Mouse (Mus musculus) myocyte (in vitro differentiated cells): ENCODE measurements around the gene Ap1m2. TPM values are rescaled to one million over a fixed set of nuclear protein-coding genes. Genes with fewer than 3 reads are reported as not detected.

Experiments used
- H3K27me3 ChIP-seq: one replicate; pipeline ENCODE4 v1.6.1; 2011; ENCODE audit not compliant: control insufficient read depth, insufficient read depth, insufficient read length
- H3K36me3 ChIP-seq: one replicate; pipeline ENCODE4 v1.6.1; 2011; ENCODE audit not compliant: control insufficient read depth, insufficient read depth
- H3K4me2 ChIP-seq: one replicate; pipeline ENCODE4 v1.6.1; 2011; ENCODE audit warnings: low read depth, control low read depth
- H3K4me3 ChIP-seq: one replicate; pipeline ENCODE4 v1.5.1; 2011; ENCODE audit warnings: mild to moderate bottlenecking, control low read depth, moderate library complexity
- H3K79me2 ChIP-seq: one replicate; pipeline ENCODE4 v1.6.1; 2011; ENCODE audit not compliant: control insufficient read depth, insufficient read depth
- H3ac ChIP-seq: one replicate; pipeline ENCODE4 v1.6.1; 2011; ENCODE audit not compliant: control insufficient read depth, insufficient read length
- CEBPB ChIP-seq: IDR thresholded peaks from 2 replicates; pipeline ENCODE4 v1.6.1; 2011; ENCODE audit warnings: mild to moderate bottlenecking, moderate library complexity; ENCODE audit not compliant: poor library complexity, insufficient read depth, severe bottlenecking
- E2F4 ChIP-seq: IDR thresholded peaks from one replicate; pipeline ENCODE4 v1.6.1; 2011; ENCODE audit warnings: mild to moderate bottlenecking, control low read depth, moderate library complexity; ENCODE audit not compliant: insufficient read depth
- MAX ChIP-seq: IDR thresholded peaks from one replicate; pipeline ENCODE4 v1.6.1; 2011; ENCODE audit warnings: low read depth, mild to moderate bottlenecking, control low read depth
- MYOD1 ChIP-seq, 3 experiments: IDR thresholded peaks; one replicate each; pipeline ENCODE4 v1.6.1; 2011; ENCODE audit warnings: control low read depth in 2 of 3, low read depth in 2 of 3, mild to moderate bottlenecking in 2 of 3, moderate library complexity in 1 of 3; ENCODE audit not compliant: insufficient read length in 2 of 3, control insufficient read depth in 1 of 3
- MYOG ChIP-seq, 3 experiments: IDR thresholded peaks; one replicate each; pipeline ENCODE4 v1.6.1; 2011; ENCODE audit warnings: control low read depth in 2 of 3, low read depth in 2 of 3, mild to moderate bottlenecking in 2 of 3; ENCODE audit not compliant: insufficient read length in 2 of 3, control insufficient read depth in 1 of 3, insufficient read depth in 1 of 3
- POLR2A ChIP-seq: IDR thresholded peaks from one replicate; pipeline ENCODE4 v1.6.1; 2011; ENCODE audit warnings: low read depth, mild to moderate bottlenecking, control low read depth, moderate library complexity; ENCODE audit not compliant: insufficient read length
- POLR2AphosphoS2 ChIP-seq: IDR thresholded peaks from one replicate; pipeline ENCODE4 v1.6.1; 2011; ENCODE audit warnings: low read depth, control low read depth; ENCODE audit not compliant: insufficient read length
- REST ChIP-seq: IDR thresholded peaks from one replicate; pipeline ENCODE4 v1.6.1; 2011; ENCODE audit warnings: mild to moderate bottlenecking, control low read depth, moderate library complexity; ENCODE audit not compliant: insufficient read depth, insufficient read length
- SRF ChIP-seq: IDR thresholded peaks from one replicate; pipeline ENCODE4 v1.6.1; 2011; ENCODE audit warnings: low read depth; ENCODE audit not compliant: control insufficient read depth, insufficient read length
- TCF12 ChIP-seq: IDR thresholded peaks from one replicate; pipeline ENCODE4 v1.6.1; 2011; ENCODE audit warnings: mild to moderate bottlenecking, control low read depth; ENCODE audit not compliant: poor library complexity, insufficient read depth, severe bottlenecking
- TCF3 ChIP-seq: IDR thresholded peaks from one replicate; pipeline ENCODE4 v1.6.1; 2011; ENCODE audit warnings: low read depth, control low read depth; ENCODE audit not compliant: insufficient read length
- USF1 ChIP-seq: IDR thresholded peaks from one replicate; pipeline ENCODE4 v1.6.1; 2011; ENCODE audit warnings: low read depth, mild to moderate bottlenecking, control low read depth, moderate library complexity
- polyA plus RNA-seq: library from polyadenylated mRNA; unstranded; fragments of >200 nt; fragmentation: generic; extraction: Trizol; gene quantifications from one replicate; pipeline ENCODE4 v1.2.1, GENCODE M21; 2012; ENCODE audit warnings: missing spikeins

Gene Ap1m2
- polyA plus RNA-seq, 1 experiment = not detected

- peak overlapping the region; percentile 61 for H3K4me2 ChIP-seq
- no peaks in the 10 kb centered on the region for H3K27me3 ChIP-seq
- H3K79me2 ChIP-seq = peaks cover 31% of the 10 kb centered on the region
- TF ChIP-seq MYOD1 (IDR thresholded peaks at IDR 0.05; ENCODE audit: control insufficient read depth in 1 of 3, insufficient read length in 2 of 3, low read depth in 2 of 3) (no peak), USF1 (no peak)
- H3K4me3 ChIP-seq = no peak overlapping the region
- H3K36me3 ChIP-seq = no peaks in the 10 kb centered on the region
- H3ac ChIP-seq = no peak overlapping the region
Measured at GRCm38 (mm10) chr9:21331365-21332140, 19.4 kb upstream of the Ap1m2 start.

DNA sequence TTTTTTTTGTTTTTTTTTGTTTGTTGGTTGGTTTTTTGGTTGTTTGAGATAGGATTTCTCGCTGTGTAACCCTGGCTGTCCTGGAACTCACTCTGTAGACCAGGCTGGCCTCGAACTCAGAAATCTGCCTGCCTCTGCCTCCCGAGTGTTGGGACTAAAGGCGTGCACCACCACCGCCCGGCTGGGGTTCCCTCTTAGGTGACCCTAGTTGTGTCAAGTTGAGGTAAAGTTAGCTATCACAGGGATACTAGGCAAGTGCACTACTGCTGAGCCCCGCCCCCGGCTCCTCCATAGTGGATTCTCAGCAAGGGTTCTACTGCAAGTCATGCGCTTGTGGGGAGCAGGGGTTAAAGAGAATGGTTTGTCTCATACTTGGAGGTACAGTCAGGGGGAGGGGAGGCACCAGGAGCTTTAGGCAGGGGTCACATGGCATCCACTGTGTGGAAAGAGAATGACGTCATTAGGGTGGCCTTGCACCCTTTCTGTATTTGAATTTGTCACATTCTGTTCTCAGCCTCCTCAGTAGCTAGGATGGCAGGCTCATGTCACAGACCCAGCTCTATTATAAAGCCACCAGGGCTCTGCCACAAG is 17.7 kb upstream of the Ap1m2 start:
- peak overlapping the region; percentile 12 for H3K4me2 ChIP-seq
- no peak for TF ChIP-seq MYOD1 (IDR thresholded peaks at IDR 0.05; ENCODE audit: control insufficient read depth in 1 of 3, insufficient read length in 2 of 3, low read depth in 2 of 3)
- no peak for TF ChIP-seq SRF
- no peak for TF ChIP-seq MYOG (IDR thresholded peaks at IDR 0.05; ENCODE audit: control insufficient read depth in 1 of 3, insufficient read depth in 1 of 3, insufficient read length in 2 of 3, low read depth in 2 of 3)
- no peak for TF ChIP-seq REST
- no peak for TF ChIP-seq POLR2A
- no peak for TF ChIP-seq POLR2AphosphoS2
- TF ChIP-seq USF1 = no peak
- TF ChIP-seq TCF3 = no peak
- TF ChIP-seq CEBPB = no peak
- TF ChIP-seq TCF12 = no peak
- no peak for TF ChIP-seq MAX
- no peak for TF ChIP-seq E2F4
- H3K36me3 ChIP-seq = no peaks in the 10 kb centered on the region
- no peaks in the 10 kb centered on the region for H3K27me3 ChIP-seq
- peaks cover 38% of the 10 kb centered on the region for H3K79me2 ChIP-seq
- no peak overlapping the region for H3K4me3 ChIP-seq
- H3ac ChIP-seq = no peak overlapping the region

GRCm38 (mm10) chr9:21329041-21329440 is 16.9 kb upstream of the Ap1m2 start:
- no peaks in the 10 kb centered on the region for H3K27me3 ChIP-seq
- TF ChIP-seq CEBPB (no peak), E2F4 (no peak), TCF12 (no peak), TCF3 (no peak), POLR2A (no peak), REST (no peak), MYOG (IDR thresholded peaks at IDR 0.05; ENCODE audit: control insufficient read depth in 1 of 3, insufficient read depth in 1 of 3, insufficient read length in 2 of 3, low read depth in 2 of 3) (no peak), MAX (no peak), MYOD1 (IDR thresholded peaks at IDR 0.05; ENCODE audit: control insufficient read depth in 1 of 3, insufficient read length in 2 of 3, low read depth in 2 of 3) (no peak), SRF (no peak), USF1 (no peak), POLR2AphosphoS2 (no peak)
- peaks cover 46% of the 10 kb centered on the region for H3K79me2 ChIP-seq
- no peaks in the 10 kb centered on the region for H3K36me3 ChIP-seq
- no peak overlapping the region for H3K4me3 ChIP-seq
- no peak overlapping the region for H3ac ChIP-seq
- no peak overlapping the region for H3K4me2 ChIP-seq

DNA sequence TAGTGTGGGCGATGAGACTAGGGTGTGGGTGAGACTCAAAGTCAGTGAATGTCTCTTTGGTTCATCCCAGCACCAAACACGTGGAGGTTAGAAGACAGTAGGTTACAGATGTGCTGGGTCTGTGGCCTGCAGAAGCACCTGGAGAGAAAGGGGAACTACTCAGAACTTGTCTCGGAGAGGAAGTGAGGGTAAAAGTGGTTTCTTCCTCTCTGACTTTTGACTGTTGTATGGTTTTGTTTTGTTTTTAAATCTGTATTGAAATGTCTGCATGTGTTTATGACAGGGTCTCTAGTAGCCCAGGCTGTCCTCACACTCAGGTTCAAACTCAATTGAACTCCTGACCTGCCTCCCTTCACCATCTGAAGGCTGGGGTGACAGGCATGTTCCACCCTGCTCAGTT is 15.9 kb upstream of the Ap1m2 start:
- Histone ChIP-seq H3K27me3 (no peaks in the 10 kb centered on the region), H3K36me3 (no peaks in the 10 kb centered on the region), H3K4me3 (no peak overlapping the region), H3K79me2 (peaks cover 56% of the 10 kb centered on the region), H3K4me2 (no peak overlapping the region), H3ac (no peak overlapping the region)
- TF ChIP-seq E2F4 (no peak), USF1 (no peak), TCF3 (no peak), TCF12 (no peak), MAX (no peak), POLR2A (no peak), MYOD1 (IDR thresholded peaks at IDR 0.05; ENCODE audit: control insufficient read depth in 1 of 3, insufficient read length in 2 of 3, low read depth in 2 of 3) (no peak), REST (no peak), SRF (no peak), MYOG (IDR thresholded peaks at IDR 0.05; ENCODE audit: control insufficient read depth in 1 of 3, insufficient read depth in 1 of 3, insufficient read length in 2 of 3, low read depth in 2 of 3) (no peak), CEBPB (no peak), POLR2AphosphoS2 (no peak)

DNA sequence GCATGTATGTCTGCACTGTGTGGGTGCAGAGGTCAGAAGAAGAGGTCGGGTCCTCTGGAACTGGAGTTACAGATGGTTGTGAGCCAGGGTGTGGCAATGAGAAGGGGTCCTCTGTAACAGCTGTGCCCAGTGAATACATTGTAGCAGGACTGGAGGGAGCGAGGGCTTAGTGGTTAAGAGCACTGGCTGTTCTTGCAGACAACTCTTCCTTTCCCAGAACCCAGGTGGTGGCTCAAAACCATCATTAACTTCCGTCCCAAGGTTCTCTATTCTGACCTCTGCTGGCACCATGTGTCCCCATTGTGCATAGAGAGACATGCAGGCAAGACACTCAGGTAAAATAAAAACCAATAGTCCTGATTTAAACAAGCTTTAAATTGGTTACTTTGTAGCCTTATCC is 15.4 kb upstream of the Ap1m2 start:
- no peak overlapping the region for H3K4me2 ChIP-seq
- TF ChIP-seq TCF12 (no peak), USF1 (no peak), CEBPB (no peak), SRF (no peak), MAX (no peak), TCF3 (no peak), POLR2AphosphoS2 (no peak), POLR2A (no peak), REST (no peak), MYOD1 (IDR thresholded peaks at IDR 0.05; ENCODE audit: control insufficient read depth in 1 of 3, insufficient read length in 2 of 3, low read depth in 2 of 3) (peak in 1 of 3 experiments; percentile 55), MYOG (IDR thresholded peaks at IDR 0.05; ENCODE audit: control insufficient read depth in 1 of 3, insufficient read depth in 1 of 3, insufficient read length in 2 of 3, low read depth in 2 of 3) (peak in 1 of 3 experiments; percentile 51), E2F4 (no peak)
- no peaks in the 10 kb centered on the region for H3K36me3 ChIP-seq
- no peak overlapping the region for H3K4me3 ChIP-seq
- peaks cover 60% of the 10 kb centered on the region for H3K79me2 ChIP-seq
- no peaks in the 10 kb centered on the region for H3K27me3 ChIP-seq
- no peak overlapping the region for H3ac ChIP-seq
